Mouse (Mus musculus) forebrain, embryonic 12.5 days (tissue): ENCODE measurements around the gene Kmt2d. TPM values are rescaled to one million over a fixed set of nuclear protein-coding genes. Genes with fewer than 3 reads are reported as not detected.

ENCODE experiments used
- ATAC-seq: fragments of 200-750 bp; cut with Nextera tagmentation; 2 replicates; pipeline ENCODE4 v1.8.0; 2017; ENCODE audit warnings: moderate TSS enrichment; ENCODE audit not compliant: low FRiP score
- H3K27ac ChIP-seq: fragments of 300-500 bp; sonication (generic); 2 replicates; pipeline ENCODE4 v1.5.1; 2016; ENCODE audit warnings: mild to moderate bottlenecking
- H3K27me3 ChIP-seq: fragments of 300-500 bp; sonication (generic); 2 replicates; pipeline ENCODE4 v1.6.1; 2016; ENCODE audit warnings: mild to moderate bottlenecking
- H3K36me3 ChIP-seq: fragments of 300-500 bp; sonication (generic); replicated peaks from 2 replicates; pipeline ENCODE4 v1.6.1; 2016; ENCODE audit warnings: mild to moderate bottlenecking
- H3K4me1 ChIP-seq: fragments of 300-500 bp; sonication (generic); 2 replicates; pipeline ENCODE4 v1.6.1; 2016
- H3K4me2 ChIP-seq: fragments of 300-500 bp; sonication (generic); 2 replicates; pipeline ENCODE4 v1.6.1; 2016; ENCODE audit warnings: mild to moderate bottlenecking, moderate library complexity
- H3K4me3 ChIP-seq: fragments of 300-500 bp; sonication (generic); replicated peaks from 2 replicates; pipeline ENCODE4 v1.5.1; 2016; ENCODE audit warnings: mild to moderate bottlenecking
- H3K9ac ChIP-seq: fragments of 300-500 bp; sonication (generic); 2 replicates; pipeline ENCODE4 v1.6.1; 2016; ENCODE audit warnings: mild to moderate bottlenecking
- H3K9me3 ChIP-seq: fragments of 300-500 bp; sonication (generic); 2 replicates; pipeline ENCODE4 v1.6.1; 2016
- WGBS: fragments of 180-500 bp; shearing (Covaris S2); methylation state at CpG from one replicate; pipeline ENCODE4 v1.1.7; 2016; 5-methylcytosine and 5-hydroxymethylcytosine counted together
- polyA plus RNA-seq: library from polyadenylated mRNA; unstranded; fragments of >200 nt; fragmentation: Nextera tagmentation; extraction: Ambion mirVana; gene quantifications from 2 replicates; pipeline ENCODE4 v1.2.1, GENCODE M21; 2016

Gene Kmt2d
- polyA plus RNA-seq, 1 experiment from 2014 or later, result 12.5 TPM

DNA sequence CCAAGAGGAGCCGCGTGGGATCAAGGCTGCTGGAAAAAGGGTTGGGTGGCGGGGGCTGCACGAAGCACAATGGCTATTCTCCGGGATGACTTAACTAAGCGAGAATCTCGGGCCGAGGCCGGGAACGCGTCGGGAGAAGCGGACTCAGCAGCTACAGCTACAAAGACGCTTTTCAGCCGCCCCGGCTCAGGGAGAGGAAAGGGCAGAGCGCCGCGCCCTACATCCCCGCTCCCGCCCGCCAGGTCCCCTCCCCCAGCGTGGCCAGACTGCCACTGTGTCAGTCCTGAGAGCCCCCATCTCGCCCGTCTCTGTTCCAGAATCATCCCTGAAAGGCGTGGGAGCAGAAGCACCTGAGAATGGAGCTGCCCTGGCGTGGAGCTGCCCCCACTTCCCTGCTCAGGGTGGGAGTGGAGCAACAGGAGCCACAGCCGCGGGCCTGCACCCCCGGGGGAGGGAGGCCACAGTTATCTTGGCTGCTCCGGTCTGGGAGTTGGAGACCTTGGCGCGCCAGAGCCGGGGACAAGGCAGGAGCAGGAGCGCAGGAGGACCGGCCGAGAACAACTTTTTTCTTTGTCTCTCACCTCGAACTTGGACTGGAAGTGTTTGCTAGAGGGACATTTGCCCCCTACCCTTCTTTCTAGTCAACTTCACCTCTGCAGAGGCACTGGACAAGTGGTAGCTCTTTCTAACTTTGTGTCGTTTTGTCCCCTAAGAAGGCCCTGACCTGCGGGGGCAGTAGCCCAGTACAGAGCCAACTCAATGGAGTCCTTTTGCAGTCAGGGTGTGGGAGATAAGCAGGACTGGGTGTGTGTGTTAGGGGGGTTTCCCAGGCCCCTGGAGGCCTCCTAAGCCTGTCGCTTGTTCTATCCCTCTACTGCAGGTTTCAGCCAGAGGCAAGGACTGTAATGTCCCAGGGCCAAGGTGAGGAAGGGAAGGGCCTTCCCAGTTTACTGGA is 24.9 kb upstream of the Kmt2d start:
- H3K4me1 ChIP-seq, result peaks cover 47% of the 10 kb centered on the region
- ATAC-seq, result 0 out of 2 replicates have a peak, but pooled peaks have one; percentile 13
- H3K9me3 ChIP-seq, result no peaks in the 10 kb centered on the region
- H3K4me3 ChIP-seq, result peak overlapping the region; percentile 47
- H3K27me3 ChIP-seq, result peaks cover 97% of the 10 kb centered on the region
- peak overlapping the region; percentile 56 for H3K4me2 ChIP-seq
- H3K27ac ChIP-seq, result 0 out of 2 replicates have a peak overlapping the region, but pooled peaks have one; percentile 19
- peak overlapping the region; percentile 46 for H3K9ac ChIP-seq
- 1% methylated on average over 41 of the region's 41 CpGs for WGBS
- H3K36me3 ChIP-seq, result no peaks in the 10 kb centered on the region

DNA sequence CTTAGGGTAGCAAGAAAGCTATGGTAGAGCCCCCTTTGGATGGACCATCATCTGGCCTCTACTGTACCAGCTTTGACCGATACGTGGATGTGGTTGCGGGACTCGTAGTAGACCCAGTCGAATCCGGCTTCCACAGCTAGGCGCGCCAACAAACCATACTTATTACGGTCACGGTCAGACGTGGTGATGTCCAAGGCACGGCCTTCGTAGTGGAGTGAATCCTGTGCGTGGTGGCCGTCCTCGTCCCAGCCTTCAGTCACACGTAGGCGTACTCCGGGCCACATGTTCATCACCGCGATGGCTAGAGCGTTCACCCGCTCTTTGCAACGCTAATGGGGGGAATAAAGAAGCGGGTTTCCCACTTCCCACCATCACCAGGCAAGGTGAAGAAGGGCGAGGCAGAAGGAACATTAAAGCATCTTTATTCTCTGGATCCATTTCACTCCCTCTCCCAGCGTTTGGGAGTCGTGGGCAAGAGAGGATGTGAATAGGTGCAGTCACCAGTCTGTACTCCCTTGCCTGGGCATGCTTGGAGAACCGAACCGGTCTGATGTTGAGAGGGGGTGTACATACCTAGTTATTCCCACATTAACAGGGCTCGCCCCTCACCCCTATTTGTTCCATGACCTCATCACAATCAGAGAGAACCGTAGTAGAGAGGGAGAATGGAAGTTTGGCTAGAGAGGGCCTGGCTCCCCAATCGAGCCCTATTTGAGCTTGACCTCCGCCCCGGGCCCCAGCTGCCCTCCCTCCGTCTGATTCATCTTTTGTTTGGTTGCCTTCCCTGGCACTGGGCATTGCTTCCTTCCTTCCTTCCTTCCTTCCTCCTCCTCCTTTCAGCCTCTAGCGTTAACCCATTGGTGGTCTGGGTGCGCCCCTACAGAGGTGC is 24.0 kb upstream of the Kmt2d start:
- peak overlapping the region; percentile 91 for H3K4me2 ChIP-seq
- peak overlapping the region; percentile 46 for H3K9ac ChIP-seq
- H3K4me3 ChIP-seq, result peak overlapping the region; percentile 47
- peaks cover 47% of the 10 kb centered on the region for H3K4me1 ChIP-seq
- 2% methylated on average over 38 of the region's 38 CpGs for WGBS
- H3K9me3 ChIP-seq, result no peaks in the 10 kb centered on the region
- H3K27ac ChIP-seq, result 0 out of 2 replicates have a peak overlapping the region, but pooled peaks have one; percentile 19
- peaks cover 89% of the 10 kb centered on the region for H3K27me3 ChIP-seq
- peak; percentile 34; the same call in 1 of the 2 replicates for ATAC-seq
- H3K36me3 ChIP-seq, result no peaks in the 10 kb centered on the region

DNA sequence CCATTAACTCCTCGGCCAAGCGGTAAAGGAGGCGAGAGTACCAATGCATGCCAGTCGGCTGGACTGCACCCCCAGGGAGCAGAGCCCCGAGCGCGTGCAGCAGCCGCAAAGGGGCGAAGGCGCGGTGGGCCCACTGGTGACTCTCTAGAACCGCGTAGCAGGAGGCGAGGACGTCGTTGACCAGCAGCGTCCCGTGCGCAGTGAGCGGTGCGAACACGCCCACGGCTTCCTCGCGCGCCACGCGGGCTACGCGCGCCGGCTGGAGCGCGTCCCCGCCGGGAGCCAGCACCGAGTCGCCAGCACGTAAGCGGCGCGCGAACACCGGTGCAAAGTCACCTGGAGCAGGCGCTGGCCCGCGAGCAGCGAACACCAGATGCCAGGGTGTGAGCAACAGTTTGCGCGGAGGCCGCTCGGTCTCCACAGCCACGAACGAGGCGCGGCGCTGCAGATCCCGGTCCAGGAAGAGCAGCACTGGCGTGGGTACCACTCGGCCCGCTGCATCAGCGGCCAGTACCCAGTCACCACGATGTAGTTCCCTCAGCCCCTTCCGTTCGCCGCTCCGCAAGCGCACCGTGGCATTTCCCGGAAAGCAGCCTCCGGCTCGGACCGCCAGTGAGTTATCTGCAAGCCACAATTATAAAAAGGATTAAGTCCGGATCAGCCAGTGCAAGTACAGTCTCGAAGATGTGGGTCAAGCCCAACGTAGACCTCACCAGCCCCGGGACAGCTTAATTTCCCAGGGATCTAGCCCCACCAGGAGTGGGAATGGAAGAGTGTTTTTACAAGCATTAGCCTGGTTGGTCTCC is 23.1 kb upstream of the Kmt2d start, which contains the start of gene Rhebl1:
Rhebl1 (minus strand) TSS at position 601 of the 806 bp plus-strand sequence.
- ATAC-seq, result no peak
- H3K4me2 ChIP-seq, result peak within 1 kb of the TSS; percentile 91
- no peak within 1 kb of the TSS for H3K27ac ChIP-seq
- no peaks in the 10 kb centered on the region for H3K36me3 ChIP-seq
- H3K4me1 ChIP-seq, result peaks cover 47% of the 10 kb centered on the region
- peak within 1 kb of the TSS; percentile 56 for H3K9ac ChIP-seq
- H3K4me3 ChIP-seq, result peak within 1 kb of the TSS; percentile 47
- whole genome bisulfite sequencing, result under 1% methylated on average over 77 of the region's 77 CpGs
- H3K9me3 ChIP-seq, result no peaks in the 10 kb centered on the region
- H3K27me3 ChIP-seq, result peaks cover 81% of the 10 kb centered on the region

DNA sequence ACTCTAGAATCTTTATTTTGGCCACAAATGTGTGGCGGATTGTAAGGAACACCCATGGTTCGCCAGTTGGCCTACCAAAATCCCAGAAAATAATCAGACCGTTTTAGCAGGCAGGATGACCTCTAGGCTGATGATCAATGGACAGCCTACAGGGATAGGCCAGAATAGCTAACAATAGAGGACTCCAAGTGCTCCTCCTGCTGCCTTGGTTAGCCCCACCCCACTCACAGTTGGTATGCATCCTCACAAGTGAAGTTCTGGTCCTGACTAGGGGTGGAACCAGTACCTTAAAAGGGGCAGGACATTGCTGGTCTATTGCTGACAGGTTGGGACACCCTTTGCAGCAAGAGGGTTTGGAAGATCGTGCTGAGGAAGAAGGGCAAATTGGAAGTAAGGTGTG is 22.0 kb upstream of the Kmt2d start:
- no peak overlapping the region for H3K4me3 ChIP-seq
- no peak for ATAC-seq
- 38% methylated on average over 4 of the region's 4 CpGs for WGBS

DNA sequence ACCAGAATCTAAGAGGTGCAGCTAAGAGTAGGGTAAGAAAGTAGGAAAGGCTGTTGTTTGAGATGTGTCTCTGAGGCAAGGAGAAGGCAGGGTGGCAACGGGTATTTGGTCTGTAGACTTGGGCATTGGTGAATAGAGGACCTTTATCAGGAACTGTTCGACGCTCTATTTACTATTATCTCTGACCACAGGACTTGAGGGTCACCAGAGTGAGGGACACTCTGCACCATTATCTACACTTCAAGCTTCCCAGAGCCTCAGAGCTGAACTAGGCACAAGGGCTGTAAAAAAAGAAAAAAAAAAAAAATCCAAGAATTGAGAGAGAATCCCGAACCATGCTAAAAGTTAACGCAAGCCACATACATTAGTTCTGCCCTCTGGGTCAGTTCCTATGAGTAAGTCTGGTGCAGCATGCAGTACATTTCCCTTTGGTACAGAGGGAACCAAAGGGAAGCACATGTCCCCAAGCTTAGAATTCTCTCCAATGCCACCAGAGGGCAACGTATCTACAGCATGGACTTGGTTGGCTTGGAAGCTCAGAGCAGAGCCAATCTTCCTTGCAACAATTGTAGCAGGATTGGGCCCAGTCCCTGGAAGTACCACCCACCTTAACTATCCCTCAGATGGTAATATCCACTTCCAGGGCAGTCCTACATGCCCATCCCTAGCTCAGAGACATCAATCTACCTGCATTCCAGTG is 21.1 kb upstream of the Kmt2d start:
- no peak overlapping the region for H3K4me2 ChIP-seq
- no peak overlapping the region for H3K9ac ChIP-seq
- WGBS, result 41% methylated on average over 6 of the region's 6 CpGs
- no peak overlapping the region for H3K27ac ChIP-seq
- peaks cover 60% of the 10 kb centered on the region for H3K27me3 ChIP-seq
- ATAC-seq, result peak; percentile 39; the same call in 1 of the 2 replicates
- no peak overlapping the region for H3K4me3 ChIP-seq
- peaks cover 32% of the 10 kb centered on the region for H3K4me1 ChIP-seq
- H3K36me3 ChIP-seq, result no peaks in the 10 kb centered on the region
- H3K9me3 ChIP-seq, result no peaks in the 10 kb centered on the region

More for the DNA sequence above, 22.0 kb upstream of the Kmt2d start:
- Histone ChIP-seq H3K9me3 (no peaks in the 10 kb centered on the region), H3K36me3 (no peaks in the 10 kb centered on the region), H3K27ac (no peak overlapping the region), H3K9ac (no peak overlapping the region), H3K27me3 (peaks cover 70% of the 10 kb centered on the region), H3K4me1 (peaks cover 40% of the 10 kb centered on the region), H3K4me2 (no peak overlapping the region)

DNA sequence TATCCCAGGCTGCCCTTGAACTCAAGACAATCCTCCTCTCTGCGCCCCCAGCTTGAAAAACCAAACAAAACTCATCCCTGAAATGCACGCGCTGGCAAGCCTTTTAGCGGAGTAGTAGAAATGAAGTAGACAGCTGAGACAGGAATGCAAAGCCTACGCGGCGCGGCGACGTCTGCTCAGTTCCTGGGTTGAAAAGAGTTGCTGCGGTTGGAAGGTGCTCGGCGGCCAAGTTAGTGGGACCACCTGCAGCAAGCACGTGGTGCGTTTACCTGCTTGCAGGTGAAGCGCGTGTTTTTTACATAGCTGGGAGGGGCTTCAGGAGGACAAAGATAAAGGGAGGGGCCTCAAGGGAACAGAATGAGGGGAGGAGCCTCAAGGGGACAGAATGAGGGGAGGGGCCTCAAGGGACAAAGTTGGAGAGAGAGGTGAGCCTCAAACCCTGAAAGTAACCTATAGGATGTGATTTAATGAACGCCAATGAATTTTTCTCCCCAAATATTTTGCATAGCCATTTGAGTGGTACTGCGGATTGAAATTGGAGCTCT is 20.3 kb upstream of the Kmt2d start:
- Histone ChIP-seq H3K27ac (no peak overlapping the region), H3K9ac (no peak overlapping the region), H3K4me1 (peaks cover 31% of the 10 kb centered on the region), H3K4me3 (no peak overlapping the region), H3K27me3 (peaks cover 52% of the 10 kb centered on the region), H3K4me2 (peak overlapping the region; percentile 25; the same call in 1 of the 2 replicates), H3K36me3 (no peaks in the 10 kb centered on the region), H3K9me3 (no peaks in the 10 kb centered on the region)
- ATAC-seq, result no peak
- 9% methylated on average over 19 of the region's 19 CpGs for WGBS

DNA sequence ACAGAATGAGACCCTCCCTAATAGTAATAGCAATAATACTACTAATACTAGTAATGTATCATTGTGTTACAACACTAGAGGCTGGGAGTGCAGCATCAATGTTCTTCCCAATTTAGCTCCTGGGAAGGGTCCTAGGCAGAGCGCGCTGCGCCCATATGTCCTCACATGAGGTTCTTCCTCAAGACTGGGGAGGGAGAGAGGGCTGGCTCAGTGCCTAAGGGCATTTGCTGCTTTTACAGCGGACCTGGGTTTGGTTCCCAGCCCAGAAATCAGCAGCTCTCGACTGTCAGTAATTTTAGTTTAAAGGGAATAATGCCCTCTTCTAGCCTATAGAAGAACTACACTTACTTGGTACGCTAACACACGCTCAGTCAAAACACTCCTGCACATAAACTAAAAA is 16.5 kb upstream of the Kmt2d start:
- Histone ChIP-seq H3K4me2 (no peak overlapping the region), H3K9me3 (no peaks in the 10 kb centered on the region), H3K27me3 (peaks cover 15% of the 10 kb centered on the region), H3K4me3 (no peak overlapping the region), H3K27ac (no peak overlapping the region), H3K4me1 (peaks cover 3% of the 10 kb centered on the region; the same call in 1 of the 2 replicates), H3K9ac (no peak overlapping the region), H3K36me3 (no peaks in the 10 kb centered on the region)
- 81% methylated on average over 7 of the region's 7 CpGs for WGBS
- no peak for ATAC-seq

DNA sequence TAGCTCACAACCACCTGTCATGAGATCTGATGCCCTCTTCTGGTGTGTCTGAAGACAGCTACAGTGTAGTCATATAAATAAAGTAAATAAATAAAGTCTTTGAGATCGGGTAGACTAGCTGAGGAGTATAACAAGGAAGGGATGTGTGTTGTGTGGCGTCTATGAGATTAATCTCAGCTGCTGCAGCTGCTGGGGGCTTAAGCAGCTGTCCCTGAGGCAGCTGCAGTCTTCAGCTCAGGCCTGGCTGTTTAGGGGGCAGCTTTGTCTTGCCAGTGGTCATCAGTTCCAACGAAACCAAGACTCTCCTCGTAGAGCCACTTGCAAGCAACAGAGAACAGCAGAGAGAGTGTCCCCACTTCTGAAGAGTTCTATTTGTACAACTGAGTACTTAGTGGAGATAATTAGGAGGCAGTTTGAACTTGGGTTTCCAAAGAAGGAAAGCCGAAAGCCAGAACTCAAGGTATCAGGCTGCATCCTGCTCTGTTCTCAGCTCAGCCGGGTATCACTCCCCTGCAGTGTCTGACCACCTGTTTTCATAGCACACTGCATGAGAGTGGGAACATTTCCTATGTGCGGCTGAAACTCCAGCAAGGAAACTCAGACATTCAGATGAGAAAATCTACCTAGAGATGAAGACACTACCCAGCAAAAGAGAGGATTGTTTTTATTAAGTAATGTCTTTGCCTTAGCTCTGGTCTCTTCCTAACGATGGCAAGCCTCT is 15.8 kb upstream of the Kmt2d start:
- no peak overlapping the region for H3K4me2 ChIP-seq
- no peak for ATAC-seq
- no peak overlapping the region for H3K27ac ChIP-seq
- H3K9me3 ChIP-seq, result no peaks in the 10 kb centered on the region
- H3K9ac ChIP-seq, result no peak overlapping the region
- H3K27me3 ChIP-seq, result peaks cover 8% of the 10 kb centered on the region
- no peaks in the 10 kb centered on the region for H3K36me3 ChIP-seq
- 69% methylated on average over 8 of the region's 8 CpGs for WGBS
- no peak overlapping the region for H3K4me3 ChIP-seq
- H3K4me1 ChIP-seq, result peaks cover 5% of the 10 kb centered on the region

DNA sequence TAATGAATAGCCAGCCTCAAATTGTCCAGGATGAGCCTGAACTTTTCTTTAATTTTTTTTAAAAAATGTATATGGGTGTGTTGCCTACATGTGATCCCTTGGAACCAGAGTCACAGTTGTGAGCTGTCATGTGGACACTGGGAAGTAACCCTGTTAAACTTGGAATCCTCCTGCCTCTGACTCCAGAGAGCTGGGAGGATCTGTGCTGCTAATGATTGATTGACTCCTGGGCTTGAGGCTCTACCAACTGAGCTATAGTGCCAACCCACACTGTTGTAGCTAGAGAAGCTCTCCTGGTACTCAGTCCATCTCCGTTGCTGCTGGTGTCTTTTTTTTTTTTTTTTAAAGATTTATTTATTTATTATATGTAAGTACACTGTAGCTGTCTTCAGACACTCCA is 13.1 kb upstream of the Kmt2d start:
- Histone ChIP-seq H3K27me3 (no peaks in the 10 kb centered on the region), H3K27ac (no peak overlapping the region), H3K36me3 (no peaks in the 10 kb centered on the region), H3K9me3 (no peaks in the 10 kb centered on the region), H3K4me1 (peaks cover 21% of the 10 kb centered on the region), H3K4me2 (no peak overlapping the region), H3K9ac (no peak overlapping the region), H3K4me3 (no peak overlapping the region)
- ATAC-seq, result no peak
- WGBS, result 65% methylated on average over 1 of the region's 1 CpGs

DNA sequence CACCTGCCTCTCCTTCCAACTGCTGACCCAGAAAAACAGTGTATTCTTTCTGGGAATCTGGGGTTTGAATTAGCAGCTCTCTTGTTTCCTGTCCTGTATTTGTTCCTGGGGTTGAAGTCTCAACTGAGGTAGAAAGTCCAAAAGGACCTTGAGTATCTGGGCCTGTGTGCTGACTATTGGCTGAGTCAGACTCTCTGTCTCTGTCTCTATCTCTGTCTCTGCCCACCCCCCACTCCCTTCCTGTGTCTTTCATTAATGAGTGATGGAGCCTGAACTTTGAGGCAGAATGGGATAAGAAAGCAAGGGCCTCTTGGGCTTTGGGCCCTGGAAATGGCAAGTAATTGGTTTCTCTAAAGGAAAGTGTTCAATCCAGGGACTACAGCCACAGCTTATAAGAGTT is 12.7 kb upstream of the Kmt2d start:
- Histone ChIP-seq H3K4me3 (no peak overlapping the region), H3K27ac (no peak overlapping the region)
- ATAC-seq, result no peak

More for the DNA sequence above, 12.7 kb upstream of the Kmt2d start:
- Histone ChIP-seq H3K4me2 (no peak overlapping the region), H3K4me1 (peaks cover 21% of the 10 kb centered on the region), H3K9ac (no peak overlapping the region), H3K27me3 (no peaks in the 10 kb centered on the region), H3K36me3 (no peaks in the 10 kb centered on the region), H3K9me3 (no peaks in the 10 kb centered on the region)
